Mouse (Mus musculus) embryo, embryonic 11.5 days (tissue): Measurements from ENCODE around the gene Arf6.
"Not testable (repeated sequence)": the region's sequence is repeated elsewhere in the genome, so short reads cannot be mapped to it uniquely, and the experiment has no call there.

Source experiments
- DNase-seq: peaks from one replicate; pipeline ENCODE4 v3.0.0-alpha.2; 2012; ENCODE audit warnings: low read depth, low spot score

Gene Arf6

GRCm38 (mm10) chr12:69373850-69374766 lies 2.2 kb downstream of the Arf6 start:
- no peak for DNase-seq

GRCm38 (mm10) chr12:69376132-69376531 lies 4.2 kb downstream of the Arf6 start:
- DNase-seq = no peak

DNA sequence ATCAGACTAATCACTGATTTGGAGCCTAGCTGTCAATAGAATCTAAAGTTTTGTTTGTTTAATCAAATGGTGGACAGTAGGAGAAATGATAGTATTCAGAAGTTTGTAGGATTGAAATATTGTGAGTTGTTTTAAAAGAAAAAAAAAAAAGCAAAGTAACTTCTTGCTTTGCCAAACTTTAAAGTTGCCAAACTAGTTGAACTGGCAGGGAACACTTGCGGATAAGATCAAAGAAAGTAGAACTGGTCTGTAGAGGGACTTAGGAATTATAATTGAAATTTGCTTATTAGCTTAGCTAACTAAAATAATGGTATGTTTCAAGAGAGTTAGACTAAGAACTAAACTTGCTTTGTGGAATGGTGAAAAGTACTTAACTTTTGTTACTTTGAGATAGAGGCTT lies 5.2 kb downstream of the Arf6 start:
- no peak for DNase-seq

- DNase-seq = not testable (repeated sequence)
These were observed 5.7 kb downstream of the Arf6 start for GRCm38 (mm10) chr12:69377636-69378035.

DNA sequence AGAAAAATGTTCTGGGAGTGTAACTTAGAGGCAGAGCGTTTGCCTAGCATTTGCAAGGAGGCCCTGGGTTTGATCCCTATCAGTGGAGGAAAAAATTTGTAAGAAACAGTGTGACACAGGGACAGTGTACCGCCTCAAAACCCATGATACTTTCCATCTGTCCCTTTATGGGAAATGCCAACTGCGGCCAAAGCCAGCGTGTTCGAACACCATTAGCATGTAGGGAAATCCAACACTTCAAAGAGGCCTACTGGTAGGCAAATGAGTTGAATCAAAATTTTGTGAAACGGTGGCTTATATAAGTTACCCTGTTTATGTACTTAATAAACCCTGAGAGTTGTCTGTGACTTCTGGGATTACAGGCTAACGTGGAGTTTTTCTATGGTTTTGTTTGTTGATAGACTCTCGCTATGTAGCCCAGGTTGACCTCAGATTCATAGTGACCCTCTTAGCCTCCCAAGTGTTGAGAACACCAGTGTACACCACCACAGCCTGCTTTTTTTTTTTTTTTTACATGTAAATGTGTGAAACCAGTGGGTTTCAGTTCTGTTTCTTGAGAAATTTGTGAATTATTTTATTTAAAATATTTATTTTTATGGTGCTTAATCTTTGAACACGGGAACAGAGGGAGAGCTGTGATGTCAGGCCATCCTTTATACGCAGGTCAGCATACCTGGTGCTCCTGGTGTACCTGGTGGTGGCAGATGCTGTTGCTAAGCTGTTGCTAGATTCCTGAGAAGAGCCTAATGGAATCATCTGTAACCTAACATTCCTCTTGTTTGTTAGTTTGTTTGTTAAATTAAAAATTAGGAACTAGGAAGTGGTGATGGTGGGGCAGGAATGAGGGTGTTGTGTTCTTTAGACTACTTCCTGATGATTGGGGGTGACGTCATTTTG lies 6.9 kb downstream of the Arf6 start:
- no peak for DNase-seq

DNA sequence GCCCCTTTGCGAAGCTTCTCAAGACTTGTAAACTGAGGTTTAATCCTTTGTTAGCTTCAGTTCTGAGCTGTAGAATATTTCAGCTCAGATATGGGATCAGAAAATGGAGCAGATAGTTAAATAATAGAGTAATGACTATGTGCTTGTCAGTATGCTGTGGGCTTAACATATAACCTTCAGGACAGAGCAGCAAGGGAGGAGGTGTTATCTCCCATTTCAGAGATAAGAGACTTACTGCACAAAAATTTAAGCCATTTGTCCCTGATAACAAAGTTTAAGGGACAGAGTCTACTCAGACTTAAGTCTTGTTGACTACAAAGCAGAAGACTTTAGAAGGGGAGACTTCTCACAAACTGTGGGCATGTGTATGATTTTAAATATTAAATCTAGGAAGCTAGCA lies 10.9 kb downstream of the Arf6 start:
- no peak for DNase-seq

DNA sequence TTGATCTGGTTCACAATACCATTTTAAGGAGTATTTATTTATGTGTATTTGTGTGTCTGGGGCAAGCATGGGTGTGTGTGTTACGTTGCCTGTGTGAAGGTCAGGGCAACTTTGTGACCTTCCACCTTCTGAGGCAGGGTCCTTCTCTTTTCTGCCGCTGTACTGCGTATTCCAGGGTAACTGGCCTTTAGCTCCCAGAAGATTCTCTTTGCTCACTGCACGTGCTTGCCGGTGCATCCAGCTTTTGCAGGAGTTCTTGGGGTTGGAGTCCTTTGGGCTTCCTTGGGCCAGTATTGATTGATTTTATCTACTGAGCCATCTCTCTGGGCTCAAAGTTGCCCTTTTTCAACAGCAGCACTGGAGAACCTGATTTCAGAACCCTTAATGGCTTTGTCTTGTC lies 12.7 kb downstream of the Arf6 start:
- DNase-seq = no peak

GRCm38 (mm10) chr12:69385542-69386280 lies 13.8 kb downstream of the Arf6 start:
- no peak for DNase-seq

DNA sequence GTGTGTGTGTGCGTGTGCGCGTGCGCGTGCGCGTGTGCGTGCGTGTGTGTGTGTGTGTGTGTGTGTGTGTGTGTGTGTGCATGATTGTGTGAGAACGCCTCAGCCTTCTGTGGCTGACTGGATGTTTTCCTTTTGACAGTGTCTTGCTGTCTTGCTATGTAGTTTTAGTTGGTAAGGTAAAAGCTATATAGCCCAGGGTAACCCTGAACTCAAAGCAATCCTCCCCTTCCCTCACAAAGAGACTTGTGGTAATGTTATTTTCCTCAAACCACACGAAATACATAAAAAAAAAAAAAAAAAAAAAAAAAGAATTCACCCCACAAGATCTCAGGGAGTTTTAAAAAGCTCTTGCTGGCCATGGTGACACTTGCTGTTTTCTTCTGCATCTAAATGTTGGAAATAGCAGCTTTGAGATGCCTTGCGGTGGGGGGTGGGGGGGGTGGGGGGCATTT lies 14.4 kb downstream of the Arf6 start:
- DNase-seq = not testable (repeated sequence)

- DNase-seq = no peak
These were observed 16.4 kb downstream of the Arf6 start for GRCm38 (mm10) chr12:69388321-69388869.

GRCm38 (mm10) chr12:69389273-69389938 lies 17.5 kb downstream of the Arf6 start:
- no peak for DNase-seq

- no peak for DNase-seq
These were observed 18.2 kb downstream of the Arf6 start for GRCm38 (mm10) chr12:69390000-69390698.

GRCm38 (mm10) chr12:69393076-69393475 lies 21.1 kb downstream of the Arf6 start:
- DNase-seq = no peak

GRCm38 (mm10) chr12:69394456-69394855 lies 22.5 kb downstream of the Arf6 start:
- no peak for DNase-seq

DNA sequence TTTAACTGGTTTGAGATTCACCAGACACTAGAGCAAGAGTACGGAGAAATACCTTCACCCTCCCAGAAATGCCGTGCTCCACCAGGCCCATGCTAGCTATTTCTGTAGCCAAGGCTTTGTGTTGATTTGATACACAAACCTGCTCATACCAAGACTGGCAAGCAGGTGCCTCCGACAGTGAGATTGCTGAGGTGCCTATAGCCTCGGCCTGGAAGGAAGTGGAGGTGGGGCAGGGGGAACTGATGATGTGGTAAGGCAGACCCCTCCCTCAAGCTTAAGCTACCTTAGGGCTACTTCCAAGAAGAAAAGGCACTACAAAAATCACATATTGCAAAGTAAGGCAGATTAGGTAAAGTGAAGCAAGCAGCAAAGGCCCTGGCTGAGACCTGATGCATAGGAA lies 28.4 kb downstream of the Arf6 start:
- DNase-seq = no peak

DNA sequence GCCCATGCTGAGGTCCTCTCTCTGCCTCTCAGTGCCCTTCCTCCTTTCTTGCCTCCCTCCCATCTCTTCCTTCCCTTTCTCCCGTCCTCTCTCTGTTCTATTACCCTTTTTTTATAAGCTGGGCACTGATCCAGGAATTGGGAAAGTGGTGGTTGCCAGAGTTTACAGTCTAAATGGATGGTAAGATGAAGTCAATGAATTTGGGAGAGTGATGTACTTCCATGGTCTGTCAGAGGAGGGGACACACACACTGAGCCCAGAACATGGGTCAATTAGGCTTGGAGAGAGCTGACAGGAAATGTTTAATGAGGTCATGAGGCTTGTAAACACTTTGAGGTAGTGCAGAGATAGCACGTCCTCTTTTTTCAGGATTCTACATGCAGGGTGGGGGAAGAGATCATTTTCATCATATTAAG lies 28.9 kb downstream of the Arf6 start:
- DNase-seq = no peak

DNA sequence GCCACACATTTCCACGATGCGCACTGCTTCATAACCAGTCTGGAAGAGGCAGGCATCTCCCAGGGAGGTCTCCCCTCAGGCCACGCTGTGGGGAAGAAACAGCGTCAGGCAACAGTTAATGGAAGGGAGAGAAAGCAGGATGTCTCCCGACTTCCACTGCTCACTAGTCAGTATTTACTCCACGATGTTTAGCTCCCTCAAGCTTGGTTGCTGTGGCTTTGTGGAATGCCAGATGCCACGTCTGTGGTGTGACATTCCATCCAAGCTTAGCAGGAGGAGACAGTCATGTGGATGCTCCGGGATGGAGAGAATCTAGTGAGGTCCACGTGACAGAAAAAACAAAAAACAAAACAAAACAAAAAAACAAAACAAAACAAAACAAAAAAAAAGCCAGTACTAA lies 30.1 kb downstream of the Arf6 start:
- DNase-seq = no peak

DNA sequence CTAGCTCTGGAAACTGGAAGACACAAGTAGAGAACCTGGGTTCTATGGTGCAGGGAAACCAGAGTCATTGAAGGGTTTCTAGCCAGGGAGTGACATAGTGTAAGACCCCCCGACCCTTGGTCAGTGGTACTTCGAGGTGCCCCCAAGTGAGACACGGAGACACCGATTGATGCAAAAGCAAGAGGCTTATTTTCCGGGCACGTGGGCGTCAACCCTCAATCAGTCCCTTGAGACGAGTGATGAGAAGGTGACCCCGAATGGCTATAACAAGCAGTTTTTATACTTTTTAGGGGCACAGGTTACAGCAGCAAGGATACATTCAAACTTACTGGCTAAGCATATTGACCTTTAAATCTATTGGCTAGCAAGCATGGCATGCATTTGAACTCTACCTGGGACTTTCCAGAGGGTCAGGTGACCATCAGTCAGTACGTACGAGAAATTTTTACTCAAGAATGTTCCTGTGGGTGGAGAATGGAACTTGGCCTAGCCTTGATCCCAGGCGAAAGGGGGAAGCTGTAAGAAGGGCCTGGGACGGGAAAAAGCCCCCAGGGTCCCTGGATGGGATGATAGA lies 30.7 kb downstream of the Arf6 start:
- DNase-seq = no peak

DNA sequence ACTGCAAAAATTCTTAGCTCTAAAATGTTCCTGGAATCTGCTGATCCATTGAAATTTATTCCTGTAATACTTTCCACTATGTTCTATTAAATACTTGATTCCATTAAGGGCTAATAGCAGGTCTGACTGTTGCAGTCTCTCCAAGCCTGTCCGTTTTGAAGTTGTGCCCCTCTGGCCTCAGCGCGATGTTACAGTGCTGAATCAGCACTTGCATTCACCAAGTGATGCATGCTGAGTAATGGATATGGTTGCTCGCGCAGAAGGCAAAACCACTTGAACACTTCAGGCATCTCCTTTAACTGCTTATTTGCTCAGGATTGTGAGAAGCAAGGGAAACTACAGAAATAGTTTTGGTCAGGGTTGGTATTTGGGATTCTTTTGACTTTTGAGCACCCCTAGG lies 38.8 kb downstream of the Arf6 start:
- DNase-seq = no peak

DNA sequence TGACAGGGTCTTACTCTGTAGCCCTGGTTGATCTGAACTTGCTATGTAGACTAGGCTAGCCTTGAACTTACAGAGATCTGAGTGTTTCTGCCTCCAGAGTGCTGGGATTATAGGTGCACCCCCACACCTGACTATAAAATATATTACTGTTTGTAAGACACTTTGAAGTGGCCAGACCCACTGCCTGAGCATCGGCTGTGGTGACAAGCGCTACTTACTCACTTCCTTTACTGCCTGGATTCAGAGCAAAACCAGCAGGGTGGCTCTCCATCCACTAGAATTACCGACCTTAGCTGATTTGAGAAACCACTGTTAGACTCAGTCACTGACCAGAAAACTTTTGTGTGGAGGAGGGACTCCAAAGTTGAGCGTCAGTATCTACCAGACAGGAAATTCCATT lies 40.0 kb downstream of the Arf6 start:
- no peak for DNase-seq
